Mouse (Mus musculus) lung, adult 10 weeks (tissue): Measurements from ENCODE around the gene Eci2. TPM values are rescaled to one million over a fixed set of nuclear protein-coding genes. Genes with fewer than 3 reads are reported as not detected.

Experiments used
- polyA plus RNA-seq: library from polyadenylated mRNA; stranded (reverse); fragments of 350-450 nt; fragmentation: Illumina TruSeq; extraction: RNeasy Lipid Tissue Mini Kit (QIAGEN cat#74804); gene quantifications from one replicate; pipeline ENCODE4 v1.2.3, GENCODE M21; 2014; ENCODE audit warnings: low read depth, low replicate concordance; ENCODE audit not compliant: insufficient read depth

The Eci2 gene
- polyA plus RNA-seq: 65.4 TPM

DNA sequence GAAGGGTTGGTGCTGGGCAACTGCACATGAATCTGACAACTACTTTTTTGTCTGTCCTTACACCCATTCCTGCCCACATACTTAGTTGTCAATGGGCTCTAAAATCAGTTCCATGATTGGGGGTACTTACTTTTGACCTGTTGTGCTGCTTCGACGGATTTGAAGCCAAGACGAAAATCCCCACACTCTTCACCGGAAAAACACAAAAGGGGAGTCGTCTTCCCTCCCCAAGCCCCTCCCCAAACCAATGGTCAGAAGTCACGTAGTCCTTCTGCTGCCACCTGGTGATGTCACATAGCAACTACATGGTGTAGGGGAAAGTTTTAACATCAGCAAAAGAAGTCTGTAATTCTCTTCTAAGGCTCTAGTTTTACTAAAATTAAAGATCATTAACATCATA lies at the start of gene Eci2:
Gene Eci2, minus strand, starts transcription at position 218 of the 400 bp plus-strand sequence.

DNA sequence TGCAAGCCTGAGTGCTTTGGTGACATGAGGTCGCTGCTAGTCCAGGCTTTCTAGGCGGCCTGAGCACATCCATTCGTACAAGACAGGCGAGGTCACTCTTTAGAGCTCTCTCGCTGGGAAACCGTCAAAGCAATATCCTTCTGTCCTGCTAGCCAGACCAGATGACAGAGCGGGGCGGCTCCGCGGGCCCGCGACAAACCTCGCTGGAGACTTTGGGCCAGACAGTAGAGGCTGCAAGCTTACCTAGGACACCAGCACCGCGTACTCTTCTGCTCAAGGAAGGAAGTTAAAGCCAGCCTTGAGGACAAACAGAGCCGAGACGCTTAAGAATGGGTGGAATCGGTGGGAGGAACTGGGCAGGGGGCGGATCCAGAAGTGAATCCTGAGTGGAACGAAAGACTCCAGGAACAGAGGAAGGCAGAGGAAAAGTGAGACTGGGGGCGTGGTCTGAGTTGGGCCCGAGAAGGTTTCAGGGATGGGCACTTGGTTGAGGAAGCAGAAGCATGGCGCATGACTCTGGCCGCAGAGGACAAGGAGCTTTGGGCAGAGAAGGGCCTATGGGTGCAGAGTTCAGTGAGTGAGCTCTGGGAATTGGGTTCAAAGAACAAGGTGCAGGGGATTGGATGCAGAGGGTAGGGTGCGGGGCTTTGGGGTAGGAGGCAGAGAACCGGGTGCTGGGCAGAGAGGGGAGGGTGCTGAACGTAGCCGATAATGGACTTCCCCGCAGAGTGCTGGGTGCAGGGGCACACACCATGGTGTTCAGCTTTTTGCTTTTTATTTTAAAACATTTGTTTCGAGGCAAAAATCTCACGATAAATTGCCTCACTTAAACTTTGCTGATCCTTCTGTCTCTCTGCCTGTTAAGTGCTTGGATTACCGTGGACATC lies 63.1 kb downstream of the Eci2 start, which contains the start of gene Eci3:
Gene Eci3, minus strand, starts transcription at position 300 of the 887 bp plus-strand sequence.

Other genes with a start within 250 kb of the Eci2 start
- gene Prpf4b, start 151.8 kb downstream of the Eci2 start, polyA plus RNA-seq: 33.5 TPM
- 0.43 TPM for gene Fam217a, start 102.8 kb downstream of the Eci2 start, polyA plus RNA-seq
- gene 4933417A18Rik, start 102.7 kb downstream of the Eci2 start, polyA plus RNA-seq: not detected
- 0.82 TPM for gene Eci3, start 63.3 kb downstream of the Eci2 start, polyA plus RNA-seq